Mouse (Mus musculus) 3134 (cell line): ENCODE measurements at regions not wholly inside any gene's neighbourhood (a gene's known extent, or its start where the extent isn't known, plus 50 kb on each side); places are given as distances from the start of the nearest gene placed in this dataset.
"Not testable (repeated sequence)": the region's sequence is repeated elsewhere in the genome, so short reads cannot be mapped to it uniquely, and the experiment has no call there.

ENCODE experiments used
- DNase-seq: peaks from one replicate; pipeline ENCODE4 v3.0.0-alpha.2; 2011; ENCODE audit warnings: low spot score; ENCODE audit not compliant: insufficient read length; ENCODE audit errors: extremely low read depth

- not testable (repeated sequence) for DNase-seq
These were observed 1053.0 kb upstream of the Nova1 start for GRCm38 (mm10) chr12:47871738-47872137.

GRCm38 (mm10) chr12:47833793-47834192, 1015.1 kb upstream of the Nova1 start:
- peak; percentile 12 for DNase-seq
